Mouse (Mus musculus) hematopoietic stem cell, adult 5-6 weeks (primary cell): ENCODE measurements around the gene Vgll4. TPM values are rescaled to one million over a fixed set of nuclear protein-coding genes. Genes with fewer than 3 reads are reported as not detected.

Experiments used
- ATAC-seq, 2 experiments: fragments of 125-278 bp in 1 of 2; replicated peaks in 1 of 2; 2 replicates each; pipeline ENCODE4 v1.8.0; 2016 to 2017; ENCODE audit warnings: inconsistent platforms in 2 of 2, mild to moderate bottlenecking in 2 of 2, moderate number of reproducible peaks in 2 of 2, low read depth in 1 of 2, moderate TSS enrichment in 1 of 2; ENCODE audit not compliant: low FRiP score in 2 of 2, poor library complexity in 2 of 2, severe bottlenecking in 2 of 2, insufficient read depth in 1 of 2, low TSS enrichment in 1 of 2
- total RNA-seq: library from RNA; stranded (forward); fragments of 172-1452, 232-1000 nt; gene quantifications from 2 replicates; pipeline ENCODE4 v1.2.3, GENCODE M21; 2017

Vgll4 gene
- total RNA-seq, 1 experiment from 2014 or later: 80.5 TPM

DNA sequence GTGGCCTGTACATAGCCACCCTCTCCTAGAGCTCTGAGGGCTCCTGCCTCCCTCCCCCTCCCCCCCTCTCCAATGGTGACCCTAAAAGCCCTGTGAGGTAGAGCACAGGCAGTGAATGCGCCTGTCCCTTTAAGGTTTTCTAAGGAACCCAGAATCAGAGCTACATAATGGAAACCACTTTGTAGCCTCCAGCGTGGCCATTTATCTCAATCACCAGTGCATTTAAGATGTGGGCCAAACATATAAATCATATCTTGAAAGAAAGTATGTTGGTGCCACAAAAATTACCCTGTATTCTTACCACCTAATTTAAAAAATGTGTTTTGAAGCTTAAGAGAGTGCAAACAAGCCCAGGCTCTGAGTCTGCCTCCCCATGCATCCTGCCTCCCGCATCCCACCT is 117.1 kb downstream of the Vgll4 start:
- ATAC-seq: no peak

- no peak for ATAC-seq
Observed at GRCm38 (mm10) chr6:114851688-114852087, 118.1 kb downstream of the Vgll4 start.

DNA sequence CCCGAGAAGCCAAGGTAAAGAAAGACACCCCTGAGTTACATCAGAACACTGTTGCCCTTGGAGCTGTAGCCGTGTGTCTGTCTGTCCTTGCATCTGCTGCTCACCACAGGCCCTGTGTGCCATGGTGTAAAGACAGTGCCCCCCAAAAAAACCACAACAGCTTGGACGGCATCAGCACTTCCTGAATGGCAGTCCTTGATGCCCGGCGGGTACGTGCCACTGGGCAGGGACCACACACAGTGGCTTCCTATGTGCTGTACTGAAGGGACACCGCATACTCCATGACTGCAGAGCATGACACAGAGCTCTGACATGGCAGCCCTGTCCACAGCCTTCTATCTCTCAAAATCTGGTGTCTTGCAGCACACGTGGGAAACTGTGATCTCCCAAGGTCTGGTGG is 120.0 kb downstream of the Vgll4 start:
- peak; percentile 71 to 73 for ATAC-seq

GRCm38 (mm10) chr6:114848761-114849160 is 121.0 kb downstream of the Vgll4 start:
- ATAC-seq: peak in 1 of 2 experiments; percentile 16; a peak in 1 of 4 replicates

DNA sequence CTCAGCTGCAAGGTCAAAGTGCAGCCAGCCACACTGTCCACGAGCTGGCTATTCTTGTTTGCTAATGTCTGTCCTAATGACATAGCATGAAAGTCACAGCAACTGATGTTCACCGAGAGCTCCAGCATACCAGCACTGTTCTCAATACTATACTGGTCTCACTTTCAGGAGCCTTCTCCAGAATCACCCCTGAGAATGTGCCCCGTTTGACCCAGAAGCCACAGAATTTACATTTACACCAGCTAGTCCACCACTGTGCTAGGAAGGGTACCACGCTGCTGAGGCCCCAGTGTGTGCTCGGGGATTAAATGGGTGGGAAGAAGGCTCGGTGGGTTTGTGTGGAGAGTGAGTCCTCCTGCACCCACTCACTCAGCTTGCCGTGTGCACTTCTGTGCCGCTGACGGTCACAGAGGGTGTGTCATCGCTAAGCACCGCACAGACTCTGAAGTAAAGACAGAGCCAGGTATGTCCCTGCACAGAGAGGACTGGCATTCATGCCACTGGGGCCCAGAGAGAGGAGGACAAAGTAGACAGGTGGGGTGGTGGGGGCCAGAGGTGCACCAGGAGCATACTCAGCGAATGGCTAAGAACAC is 122.1 kb downstream of the Vgll4 start:
- no peak for ATAC-seq

- ATAC-seq: no peak
Observed at GRCm38 (mm10) chr6:114846153-114846772, 123.5 kb downstream of the Vgll4 start.

DNA sequence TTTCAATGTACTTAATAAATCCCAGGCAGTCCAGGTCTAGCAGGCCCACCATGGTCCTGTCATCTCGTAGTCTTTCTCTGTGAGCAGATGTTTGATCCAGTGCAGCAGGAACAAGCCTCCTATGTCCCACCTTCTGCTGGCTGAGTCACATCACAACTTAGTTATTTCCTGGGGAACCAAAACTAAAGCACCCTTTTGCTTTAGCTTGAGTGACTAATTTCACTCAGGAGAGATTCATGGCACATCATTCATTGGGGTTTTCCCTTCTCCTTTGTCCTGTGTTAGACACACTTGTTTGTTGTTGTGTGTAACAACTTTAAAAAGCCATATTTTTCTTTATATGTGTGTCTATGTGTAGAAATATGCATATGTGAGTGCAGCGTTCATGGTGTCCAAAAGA is 126.9 kb downstream of the Vgll4 start:
- no peak for ATAC-seq

DNA sequence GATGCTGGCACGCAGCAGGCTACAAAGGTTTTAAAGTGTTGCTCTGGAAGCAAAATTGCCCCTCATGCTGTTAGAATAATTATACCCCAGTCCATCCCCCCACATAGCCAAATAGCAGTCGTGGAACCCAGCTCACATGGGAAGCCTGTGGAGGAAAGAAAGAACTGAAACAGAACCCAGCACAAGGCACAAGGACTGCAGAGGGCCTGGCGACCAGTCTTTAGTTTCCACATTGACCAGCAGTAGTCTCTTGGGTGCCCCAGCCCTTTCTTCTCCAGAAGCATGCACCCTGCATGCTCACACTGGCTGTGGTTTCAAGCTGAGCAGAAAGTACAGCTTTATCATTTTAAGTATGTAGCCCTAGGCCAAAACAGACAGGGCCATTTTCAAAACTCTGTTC is 127.7 kb downstream of the Vgll4 start:
- ATAC-seq: no peak

DNA sequence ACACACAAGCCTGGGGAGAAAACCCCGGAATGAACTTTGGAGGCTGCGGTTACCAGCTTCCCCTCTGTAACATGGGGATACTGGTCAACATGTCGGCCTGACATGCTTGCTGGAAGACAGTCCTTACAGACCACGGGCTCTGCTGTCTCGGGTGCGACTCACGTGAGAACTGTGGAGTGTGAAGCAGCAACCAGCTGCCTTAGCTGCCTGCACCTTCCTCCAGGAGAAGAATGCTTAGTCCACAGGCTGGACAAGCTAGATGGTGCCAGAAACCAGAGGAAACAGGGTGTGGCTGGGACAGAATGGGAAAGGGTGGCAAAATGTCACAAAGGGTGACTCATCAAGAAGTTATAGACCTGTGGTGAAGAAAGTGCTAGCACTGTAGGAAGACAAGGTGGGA is 129.8 kb downstream of the Vgll4 start:
- peak; percentile 34 to 37; a peak in 2 of 4 replicates for ATAC-seq

DNA sequence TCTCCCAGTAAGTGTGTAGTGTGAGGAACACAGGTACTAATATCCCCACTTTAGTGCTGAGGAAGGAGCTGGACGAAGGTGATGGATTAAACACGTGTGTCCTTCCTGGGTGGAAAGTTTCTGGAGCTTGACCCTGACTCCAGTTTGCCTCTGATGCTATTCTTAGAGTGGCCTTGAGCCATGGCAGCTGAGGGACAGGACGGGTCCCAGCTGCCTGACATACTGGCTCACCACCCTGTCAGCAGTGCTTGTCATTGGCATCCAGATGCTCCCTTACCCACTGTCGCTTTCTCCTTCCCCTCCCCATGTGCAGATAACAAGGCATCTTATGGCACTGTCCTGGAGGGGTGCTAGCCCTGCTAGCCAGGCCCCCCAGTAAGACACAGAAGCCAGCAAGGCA is 130.9 kb downstream of the Vgll4 start:
- no peak for ATAC-seq

GRCm38 (mm10) chr6:114836433-114836832 is 133.4 kb downstream of the Vgll4 start:
- no peak for ATAC-seq

DNA sequence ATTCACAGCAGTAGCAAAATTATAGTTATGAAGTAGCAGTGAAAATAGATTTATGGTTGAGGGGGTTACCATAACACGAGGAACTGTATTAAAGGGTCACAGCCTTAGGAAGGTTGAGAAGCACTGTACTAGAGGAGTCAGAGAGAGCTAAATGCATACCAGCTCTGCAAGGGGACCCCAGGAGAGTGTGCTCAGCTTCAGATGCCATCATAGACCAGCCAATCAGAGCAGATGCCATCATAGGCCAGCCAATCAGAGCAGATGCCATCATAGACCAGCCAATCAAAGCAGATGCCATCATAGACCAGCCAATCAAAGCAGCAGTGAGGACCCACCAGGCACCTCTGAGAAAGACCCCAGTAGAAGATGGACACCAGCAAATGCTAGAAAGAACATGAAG is 134.0 kb downstream of the Vgll4 start:
- no peak for ATAC-seq

DNA sequence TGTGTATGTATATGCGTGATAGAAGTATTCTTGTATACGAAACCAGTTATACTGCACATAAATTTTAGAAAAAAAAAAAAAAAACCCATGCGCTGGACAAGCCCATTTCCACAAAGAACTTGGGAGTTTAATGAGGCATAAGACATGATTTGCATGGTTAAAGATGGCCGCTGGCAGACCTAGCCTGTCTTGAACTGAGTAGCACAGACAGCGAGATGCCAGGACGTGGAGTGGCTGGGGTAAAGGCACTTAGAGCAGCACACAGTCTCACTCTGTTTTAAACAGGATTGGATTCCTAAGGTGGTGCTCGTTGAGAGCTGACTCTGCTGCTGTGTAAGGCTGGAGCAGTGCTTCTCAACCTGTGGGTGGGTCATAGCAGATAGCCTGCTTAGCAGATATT is 134.4 kb downstream of the Vgll4 start:
- no peak for ATAC-seq

DNA sequence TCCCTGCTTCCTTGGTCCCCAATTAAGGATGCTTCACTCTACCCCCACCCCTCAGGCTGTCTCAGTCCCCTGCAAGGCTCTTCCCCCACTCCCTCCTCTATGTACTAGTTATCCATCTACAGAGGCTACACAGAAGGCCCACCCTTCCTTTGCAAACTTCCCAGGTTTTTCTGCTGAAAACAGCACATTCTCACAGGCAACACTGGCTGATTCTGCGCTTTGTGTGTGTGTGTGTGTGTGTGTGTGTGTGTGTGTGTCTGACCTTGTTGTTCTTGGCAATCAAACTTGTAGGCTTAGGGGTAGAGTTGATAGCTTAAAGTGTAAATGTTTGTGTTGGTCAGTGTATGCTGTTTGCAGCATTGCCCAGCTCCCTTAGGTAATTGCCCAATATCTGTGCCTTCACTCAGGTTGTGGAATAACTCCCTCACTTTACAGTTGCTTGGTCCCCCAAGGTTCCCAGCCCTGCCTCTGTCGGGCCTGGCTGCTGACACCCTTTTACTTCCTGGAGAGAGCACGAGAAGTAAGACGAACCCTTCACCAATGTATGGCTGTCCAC is 135.9 kb downstream of the Vgll4 start:
- ATAC-seq: no peak

GRCm38 (mm10) chr6:114833058-114833685 is 136.6 kb downstream of the Vgll4 start:
- no peak for ATAC-seq

DNA sequence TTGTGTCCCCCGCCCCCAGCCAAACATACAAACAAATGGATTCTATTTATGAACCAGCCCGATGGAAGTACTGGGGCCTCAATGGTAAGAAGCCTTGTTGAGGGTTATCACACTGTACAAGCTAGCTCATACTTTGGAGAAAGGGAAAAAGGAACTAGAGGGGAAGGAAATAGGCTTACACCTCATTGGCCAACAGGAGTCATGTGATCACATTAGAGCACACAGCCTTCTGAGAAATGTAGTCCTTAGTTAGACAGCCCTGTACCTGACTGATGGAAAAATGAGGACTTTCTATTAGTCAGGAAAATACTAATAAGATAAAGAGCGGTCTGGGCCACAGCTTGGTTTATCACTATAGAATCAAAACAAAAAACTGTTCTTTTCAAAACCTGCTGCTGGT is 138.0 kb downstream of the Vgll4 start:
- peak; percentile 68 to 81 for ATAC-seq

GRCm38 (mm10) chr6:114829660-114830438 is 139.9 kb downstream of the Vgll4 start:
- no peak for ATAC-seq

- no peak for ATAC-seq
Observed at GRCm38 (mm10) chr6:114826889-114827288, 142.9 kb downstream of the Vgll4 start.
